Mouse (Mus musculus) heart, embryonic 16.5 days (tissue): ENCODE measurements around the gene Ctnna3. TPM values are rescaled to one million over a fixed set of nuclear protein-coding genes. Genes with fewer than 3 reads are reported as not detected.
"Not testable (repeated sequence)": the region's sequence is repeated elsewhere in the genome, so short reads cannot be mapped to it uniquely, and the experiment has no call there.

Experiments used
- ATAC-seq: fragments of 200-750 bp; cut with Nextera tagmentation; replicated peaks from 2 replicates; pipeline ENCODE4 v1.8.0; 2017; ENCODE audit warnings: moderate number of reproducible peaks; ENCODE audit not compliant: insufficient read depth, low FRiP score; ENCODE audit errors: extremely low read depth
- H3K27ac ChIP-seq: fragments of 300-500 bp; sonication (generic); 2 replicates; pipeline ENCODE4 v1.5.1; 2014; ENCODE audit warnings: mild to moderate bottlenecking, low read length, control low read depth, moderate library complexity
- H3K27me3 ChIP-seq: fragments of 300-500 bp; sonication (generic); 2 replicates; pipeline ENCODE4 v1.6.1; 2014; ENCODE audit warnings: low read length, mixed read lengths; ENCODE audit not compliant: control insufficient read depth, insufficient read depth
- H3K36me3 ChIP-seq: fragments of 300-500 bp; sonication (generic); 2 replicates; pipeline ENCODE4 v1.6.1; 2014; ENCODE audit not compliant: control insufficient read depth, insufficient read depth
- H3K4me1 ChIP-seq: fragments of 300-500 bp; sonication (generic); 2 replicates; pipeline ENCODE4 v1.6.1; 2014; ENCODE audit warnings: low read length, mixed read lengths; ENCODE audit not compliant: control insufficient read depth, insufficient read depth
- H3K4me2 ChIP-seq: fragments of 300-500 bp; sonication (generic); 2 replicates; pipeline ENCODE4 v1.6.1; 2014; ENCODE audit warnings: low read depth, mild to moderate bottlenecking, control low read depth, low read length
- H3K4me3 ChIP-seq: fragments of 300-500 bp; sonication (generic); 2 replicates; pipeline ENCODE4 v1.5.1; 2014; ENCODE audit warnings: mild to moderate bottlenecking, control low read depth, low read length
- H3K9ac ChIP-seq: fragments of 300-500 bp; sonication (generic); 2 replicates; pipeline ENCODE4 v1.6.1; 2014; ENCODE audit warnings: low read length, control low read depth
- H3K9me3 ChIP-seq: fragments of 300-500 bp; sonication (generic); replicated peaks from 2 replicates; pipeline ENCODE4 v1.6.1; 2016; ENCODE audit warnings: low read length; ENCODE audit not compliant: control insufficient read depth
- WGBS: fragments of 180-500 bp; shearing (Covaris S2); extraction: QIAGEN DNeasy Blood & Tissue Kit; methylation state at CpG from one replicate; pipeline ENCODE4 v1.1.7; 2014; 5-methylcytosine and 5-hydroxymethylcytosine counted together
- polyA plus RNA-seq: library from polyadenylated mRNA; unstranded; fragments of >200 nt; fragmentation: Nextera tagmentation; extraction: Ambion mirVana; gene quantifications from 2 replicates; pipeline ENCODE4 v1.2.1, GENCODE M21; 2015

Gene Ctnna3
- polyA plus RNA-seq, 1 experiment from 2014 or later: 27.6 TPM

DNA sequence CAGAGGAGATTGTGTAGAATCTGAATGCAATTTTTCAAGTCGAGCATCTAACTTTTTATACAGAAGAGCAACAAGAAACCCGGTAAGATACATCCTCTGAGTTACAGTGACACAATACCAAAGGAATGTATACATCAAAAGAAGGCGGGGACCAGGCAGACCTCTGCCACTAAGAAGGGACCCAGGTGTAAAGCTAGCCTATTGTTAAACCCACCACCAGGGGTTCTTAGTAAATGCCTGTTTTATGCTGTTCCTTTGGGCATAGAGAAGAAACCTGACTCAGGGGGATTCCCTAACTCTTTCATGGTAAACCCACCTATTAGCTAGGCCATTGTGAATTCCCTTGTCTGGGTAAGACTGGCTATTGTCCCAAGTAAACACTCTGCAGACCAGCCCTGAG, 1314.2 kb downstream of the Ctnna3 start:
- not testable (repeated sequence) for H3K4me2 ChIP-seq, H3K4me1 ChIP-seq, H3K27ac ChIP-seq, H3K4me3 ChIP-seq, H3K9ac ChIP-seq, ATAC-seq, H3K9me3 ChIP-seq, H3K36me3 ChIP-seq, H3K27me3 ChIP-seq
- WGBS: 50% methylated on average over 3 of the region's 3 CpGs

DNA sequence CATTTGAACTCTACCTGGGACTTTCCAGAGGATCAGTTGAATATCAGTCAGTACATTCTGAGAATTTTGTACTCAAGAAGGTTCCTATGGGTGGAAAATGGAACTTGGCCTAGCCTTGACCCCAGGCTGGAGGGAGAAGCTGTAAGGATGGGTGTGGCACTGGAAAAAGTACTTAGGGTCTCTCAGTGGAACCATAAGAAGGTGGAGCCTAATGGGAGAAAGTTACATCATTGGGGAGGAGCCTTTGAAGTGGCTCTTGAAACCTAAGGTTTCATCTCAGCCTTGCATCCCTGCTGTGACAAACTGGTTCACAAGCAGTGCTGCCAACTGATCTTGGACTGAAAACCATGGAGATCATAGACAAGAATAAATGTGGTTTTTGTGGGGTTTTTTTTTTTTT, 1318.8 kb downstream of the Ctnna3 start:
- no peak for ATAC-seq
- Histone ChIP-seq H3K4me3 (no peak overlapping the region), H3K4me1 (no peaks in the 10 kb centered on the region), H3K27ac (no peak overlapping the region), H3K27me3 (no peaks in the 10 kb centered on the region), H3K36me3 (no peaks in the 10 kb centered on the region), H3K4me2 (no peak overlapping the region), H3K9ac (no peak overlapping the region), H3K9me3 (no peaks in the 10 kb centered on the region; the same call in 1 of the 2 replicates)

DNA sequence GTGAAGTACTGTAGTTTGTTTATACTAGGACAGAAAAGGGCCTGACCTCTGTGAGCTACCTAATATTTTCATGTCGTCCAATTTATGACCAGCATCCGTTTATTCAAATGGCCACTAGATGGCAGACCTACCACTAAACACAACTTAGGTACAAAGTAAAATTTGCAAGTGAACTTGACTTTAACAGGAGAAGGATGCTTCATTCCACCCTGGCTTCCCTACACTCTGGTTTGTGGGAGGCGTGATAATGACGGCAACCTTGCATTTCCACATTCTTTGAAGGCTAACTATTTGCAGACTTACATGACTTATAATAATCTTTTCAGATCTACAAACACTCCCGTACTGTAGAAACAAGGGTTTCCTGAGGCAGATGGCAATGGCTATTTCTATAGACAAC, 1320.9 kb downstream of the Ctnna3 start:
- H3K4me2 ChIP-seq: no peak overlapping the region
- no peak overlapping the region for H3K27ac ChIP-seq
- WGBS: 35% methylated on average over 5 of the region's 5 CpGs
- no peak; the same call in 1 of the 2 replicates for ATAC-seq
- H3K27me3 ChIP-seq: no peaks in the 10 kb centered on the region
- no peak overlapping the region for H3K4me3 ChIP-seq
- no peak overlapping the region for H3K9ac ChIP-seq
- H3K36me3 ChIP-seq: no peaks in the 10 kb centered on the region
- H3K4me1 ChIP-seq: no peaks in the 10 kb centered on the region
- no peaks in the 10 kb centered on the region; the same call in 1 of the 2 replicates for H3K9me3 ChIP-seq

DNA sequence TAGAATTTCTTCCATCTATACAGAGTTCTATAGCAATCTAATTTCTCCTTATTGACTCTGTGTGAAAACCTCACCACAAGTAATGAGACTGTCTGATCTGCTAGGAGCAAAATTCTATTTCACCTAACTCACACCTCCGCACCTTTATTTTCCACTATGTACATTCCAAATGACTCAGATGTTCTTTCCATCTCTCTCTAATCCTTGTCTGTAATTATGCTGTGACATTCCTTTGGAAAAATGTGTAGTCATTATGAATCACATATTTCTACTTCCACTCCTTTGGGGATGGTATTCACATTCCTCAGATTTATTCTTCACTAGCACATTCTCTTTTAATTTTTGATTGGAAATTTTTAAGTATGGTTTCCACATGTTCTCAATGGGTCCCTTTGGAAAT, 1406.4 kb downstream of the Ctnna3 start:
- no peak overlapping the region for H3K27ac ChIP-seq
- 89% methylated on average over 1 of the region's 1 CpGs for whole genome bisulfite sequencing
- no peak for ATAC-seq
- no peak overlapping the region for H3K9ac ChIP-seq
- H3K4me2 ChIP-seq: no peak overlapping the region
- H3K4me1 ChIP-seq: no peaks in the 10 kb centered on the region
- no peaks in the 10 kb centered on the region for H3K36me3 ChIP-seq
- H3K9me3 ChIP-seq: peaks cover 4% of the 10 kb centered on the region; the same call in 1 of the 2 replicates
- H3K4me3 ChIP-seq: no peak overlapping the region
- H3K27me3 ChIP-seq: no peaks in the 10 kb centered on the region

DNA sequence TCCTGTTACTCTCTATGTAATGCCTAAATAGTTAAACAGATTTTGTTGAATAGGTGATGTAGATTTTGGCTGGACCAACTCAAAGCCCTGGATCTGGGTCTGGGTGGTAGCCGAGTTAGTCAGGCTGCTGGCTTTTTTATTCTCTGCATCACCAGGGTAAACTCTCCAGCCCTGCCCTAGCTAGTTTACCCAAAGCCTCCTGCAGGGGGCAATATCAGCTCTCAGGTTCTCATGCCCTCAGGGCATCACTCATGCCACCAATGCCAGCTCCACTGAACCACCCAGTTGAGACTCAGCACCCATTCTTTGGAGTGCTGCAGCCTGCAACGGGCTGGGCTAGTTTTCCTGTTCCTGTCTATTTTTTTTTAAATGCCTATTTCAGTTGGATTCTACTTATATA, 1431.5 kb downstream of the Ctnna3 start:
- Histone ChIP-seq H3K27ac (no peak overlapping the region), H3K4me3 (no peak overlapping the region), H3K4me2 (no peak overlapping the region), H3K4me1 (no peaks in the 10 kb centered on the region), H3K36me3 (no peaks in the 10 kb centered on the region), H3K9me3 (no peaks in the 10 kb centered on the region), H3K9ac (no peak overlapping the region), H3K27me3 (no peaks in the 10 kb centered on the region)
- no peak for ATAC-seq
- WGBS: 83% methylated on average over 2 of the region's 2 CpGs

DNA sequence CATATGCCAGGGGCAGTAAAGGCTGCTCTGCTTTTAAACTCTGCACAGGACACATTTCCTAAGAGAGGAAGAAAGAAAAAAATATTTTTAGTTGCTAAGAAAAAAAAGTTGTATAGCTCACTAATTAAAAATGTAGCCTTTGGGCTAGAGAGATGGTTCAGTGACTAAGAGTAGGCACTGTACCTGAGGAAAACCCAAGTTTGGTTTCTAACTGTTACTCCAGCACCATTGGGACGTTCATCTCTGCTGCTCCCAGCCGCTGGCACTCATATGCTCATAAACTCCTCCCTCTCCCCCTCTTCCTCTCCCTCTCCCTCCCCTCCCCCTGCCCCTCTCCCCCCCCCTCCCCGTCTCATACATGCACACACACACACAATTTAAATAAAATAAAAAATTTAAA, 1441.0 kb downstream of the Ctnna3 start:
- no peaks in the 10 kb centered on the region for H3K27me3 ChIP-seq
- ATAC-seq: no peak
- H3K9me3 ChIP-seq: 0 out of 2 replicates have a peak, but pooled peaks cover 3% of the 10 kb centered on the region
- 59% methylated on average over 3 of the region's 3 CpGs for WGBS
- H3K9ac ChIP-seq: no peak overlapping the region
- no peaks in the 10 kb centered on the region for H3K4me1 ChIP-seq
- no peak overlapping the region for H3K4me3 ChIP-seq
- H3K27ac ChIP-seq: no peak overlapping the region
- H3K4me2 ChIP-seq: no peak overlapping the region
- H3K36me3 ChIP-seq: no peaks in the 10 kb centered on the region

DNA sequence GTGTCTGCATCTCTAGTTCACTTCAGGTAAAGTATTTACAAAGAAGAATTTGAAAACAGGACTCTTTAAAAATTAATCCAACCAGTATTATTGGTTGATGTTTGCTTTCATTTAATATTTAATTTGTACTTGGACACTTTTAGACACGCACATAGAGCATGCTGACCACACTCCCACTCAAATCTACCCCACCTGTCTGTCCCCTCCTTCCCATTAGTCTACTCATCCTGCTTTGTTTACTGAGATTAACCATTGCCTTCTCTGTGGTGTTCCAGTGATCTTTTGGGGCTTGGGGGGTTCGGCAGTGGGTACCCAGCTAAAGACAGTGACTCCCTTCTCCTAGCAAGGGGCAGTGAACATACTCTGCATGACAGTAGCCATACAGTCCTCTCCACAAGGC, 1446.6 kb downstream of the Ctnna3 start:
- no peak overlapping the region for H3K4me2 ChIP-seq
- H3K4me1 ChIP-seq: no peaks in the 10 kb centered on the region
- no peaks in the 10 kb centered on the region for H3K9me3 ChIP-seq
- H3K36me3 ChIP-seq: no peaks in the 10 kb centered on the region
- WGBS: 71% methylated on average over 2 of the region's 2 CpGs
- H3K27ac ChIP-seq: no peak overlapping the region
- ATAC-seq: no peak
- no peak overlapping the region for H3K9ac ChIP-seq
- no peaks in the 10 kb centered on the region for H3K27me3 ChIP-seq
- H3K4me3 ChIP-seq: no peak overlapping the region

DNA sequence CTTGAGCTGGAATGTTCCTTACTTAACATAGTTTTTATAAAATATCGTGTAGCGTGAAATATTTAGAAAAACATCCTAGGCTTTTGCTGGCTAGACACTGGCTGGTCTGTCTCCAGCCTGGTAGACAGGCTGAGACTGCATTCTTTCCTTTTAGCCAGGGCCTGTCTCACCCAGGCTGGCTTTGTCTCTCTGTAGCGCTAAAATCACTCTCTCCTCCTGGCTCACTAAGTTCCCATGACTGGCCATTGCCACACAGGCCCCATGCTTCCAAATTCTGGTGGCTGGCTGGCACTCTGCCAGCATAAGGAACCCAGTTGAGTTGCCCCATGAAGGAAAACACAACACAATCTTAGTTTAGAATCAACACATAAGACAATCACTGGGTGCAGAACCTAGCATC, 1450.0 kb downstream of the Ctnna3 start:
- H3K9ac ChIP-seq: no peak overlapping the region
- WGBS: 62% methylated on average over 3 of the region's 3 CpGs
- no peak overlapping the region for H3K27ac ChIP-seq
- H3K36me3 ChIP-seq: no peaks in the 10 kb centered on the region
- no peaks in the 10 kb centered on the region for H3K4me1 ChIP-seq
- H3K27me3 ChIP-seq: no peaks in the 10 kb centered on the region
- H3K4me2 ChIP-seq: no peak overlapping the region
- no peak for ATAC-seq
- no peak overlapping the region for H3K4me3 ChIP-seq
- H3K9me3 ChIP-seq: no peaks in the 10 kb centered on the region

DNA sequence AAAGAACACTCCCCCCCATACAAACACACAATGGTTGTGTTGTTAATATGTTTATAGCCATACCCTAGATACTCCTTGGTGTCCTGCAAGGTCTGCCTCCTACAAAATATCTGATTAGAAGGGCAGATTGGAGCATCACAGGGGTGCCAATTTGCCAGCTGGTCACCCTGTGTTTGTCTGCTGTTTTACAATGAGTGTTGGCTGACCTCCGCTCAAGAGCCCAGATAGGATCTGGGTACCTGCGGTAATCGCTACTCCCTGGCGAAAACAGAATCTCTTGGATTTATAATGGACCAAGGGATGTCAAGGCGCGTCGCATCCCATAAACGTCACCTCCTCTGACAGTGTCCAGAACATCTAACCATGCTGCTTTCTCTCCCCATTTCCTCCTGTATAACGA, 1457.0 kb downstream of the Ctnna3 start:
- no peak for ATAC-seq
- H3K4me3 ChIP-seq: no peak overlapping the region
- H3K27ac ChIP-seq: no peak overlapping the region
- WGBS: 89% methylated on average over 9 of the region's 9 CpGs
- no peaks in the 10 kb centered on the region for H3K36me3 ChIP-seq
- H3K9me3 ChIP-seq: no peaks in the 10 kb centered on the region
- no peak overlapping the region for H3K9ac ChIP-seq
- H3K4me1 ChIP-seq: no peaks in the 10 kb centered on the region
- H3K4me2 ChIP-seq: no peak overlapping the region
- H3K27me3 ChIP-seq: no peaks in the 10 kb centered on the region

DNA sequence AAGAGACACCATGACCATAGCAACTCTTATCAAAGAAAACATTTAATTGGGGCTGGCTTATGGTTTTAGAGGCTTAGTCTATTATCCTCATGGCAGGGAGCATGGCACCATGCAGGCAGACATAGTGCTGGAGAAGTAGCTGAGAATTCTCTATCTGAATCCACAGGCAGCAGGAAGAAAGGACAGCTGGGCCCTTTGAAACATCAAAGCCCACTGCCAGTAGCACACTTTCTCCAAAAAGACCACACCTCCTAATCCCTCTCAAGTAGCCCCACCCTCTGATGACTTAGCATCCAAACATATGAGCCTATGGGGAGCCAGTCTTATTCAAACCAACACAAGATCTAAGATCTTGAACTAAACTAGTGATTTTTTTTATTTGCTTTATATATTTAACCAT, 1462.6 kb downstream of the Ctnna3 start:
- H3K9me3 ChIP-seq: no peaks in the 10 kb centered on the region
- H3K9ac ChIP-seq: no peak overlapping the region
- no peak overlapping the region for H3K27ac ChIP-seq
- H3K36me3 ChIP-seq: no peaks in the 10 kb centered on the region
- H3K4me1 ChIP-seq: no peaks in the 10 kb centered on the region
- no peak overlapping the region for H3K4me3 ChIP-seq
- no peaks in the 10 kb centered on the region for H3K27me3 ChIP-seq
- ATAC-seq: no peak
- no peak overlapping the region for H3K4me2 ChIP-seq
